Mouse (Mus musculus): Measurements from ENCODE around the gene Pik3c2a. TPM values are rescaled to one million over a fixed set of nuclear protein-coding genes. Genes with fewer than 3 reads are reported as not detected.

Pik3c2a gene
- polyA plus RNA-seq, 1 experiment from 2014 or later: 8.9 TPM

DNA sequence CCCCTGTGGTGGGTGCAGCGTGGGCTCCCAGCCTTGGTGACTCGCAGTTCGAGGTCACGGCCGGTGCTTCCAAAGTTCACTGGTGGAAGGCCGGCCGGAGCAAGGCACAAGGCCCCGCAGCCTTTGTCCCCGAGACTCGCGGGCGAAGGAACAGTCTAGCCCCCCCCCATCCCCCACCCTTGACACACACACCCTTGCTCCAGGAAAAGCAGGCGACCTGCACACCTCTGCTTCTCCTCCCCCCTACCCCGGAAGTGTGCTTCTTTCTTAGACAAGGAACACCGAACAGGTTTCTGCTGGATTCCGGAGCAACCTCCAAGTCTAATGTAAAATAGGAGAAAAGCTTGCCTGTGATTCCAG is 134.6 kb downstream of the Pik3c2a start:
- H3K27ac ChIP-seq: no peak overlapping the region
- peaks cover 31% of the 10 kb centered on the region for H3K4me1 ChIP-seq
- WGBS (ENCODE audit: insufficient replicate concordance): under 1% methylated on average over 16 of the region's 16 CpGs
- no peaks in the 10 kb centered on the region for H3K36me3 ChIP-seq
- peak overlapping the region; percentile 100 for H3K4me2 ChIP-seq
- peaks cover 28% of the 10 kb centered on the region for H3K27me3 ChIP-seq (replicated peaks)
- peak; percentile 31 for ATAC-seq
- H3K9me3 ChIP-seq (replicated peaks): no peaks in the 10 kb centered on the region
- peak overlapping the region; percentile 73 for H3K4me3 ChIP-seq
- peak overlapping the region; percentile 69 for H3K9ac ChIP-seq

DNA sequence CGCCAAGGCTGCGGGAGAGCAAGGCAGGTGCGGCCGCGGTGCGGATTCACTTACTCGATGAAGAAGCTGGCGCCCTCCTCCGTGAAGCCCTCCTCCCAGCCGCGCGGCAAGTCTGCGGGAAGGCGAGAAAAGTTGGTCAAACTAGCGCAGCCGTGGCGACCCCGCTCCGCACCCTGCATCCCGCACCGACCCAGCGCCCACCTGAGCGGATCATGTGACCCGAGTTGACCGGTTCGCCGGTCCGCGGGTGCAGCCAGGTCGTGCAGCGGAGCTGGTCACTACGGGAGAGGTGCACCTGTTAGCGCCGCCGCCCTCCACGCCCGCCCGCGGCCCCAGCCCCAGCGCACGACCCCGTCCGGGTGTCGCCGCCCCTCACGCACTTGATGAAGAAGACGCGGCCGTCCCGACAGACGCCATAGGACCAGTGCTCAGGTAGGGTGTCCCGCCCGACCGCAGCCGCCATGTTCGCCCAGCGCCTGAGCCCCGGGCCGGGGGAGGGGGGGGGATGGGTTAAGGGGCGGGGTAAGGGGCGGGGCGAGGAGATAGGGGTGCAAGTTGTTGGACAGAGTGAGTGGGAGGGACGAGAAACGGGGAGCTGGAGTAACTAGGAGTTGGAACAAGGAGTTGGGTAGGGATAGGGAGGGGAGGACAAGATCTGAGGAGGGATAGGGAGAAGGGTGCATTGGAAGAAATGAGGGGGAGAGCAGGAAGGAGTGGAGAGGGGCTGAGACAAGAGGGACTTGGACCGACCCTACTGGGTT is 135.2 kb downstream of the Pik3c2a start, which contains the start of gene Plekha7:
Gene Plekha7, minus strand, starts transcription at position 506 of the 761 bp plus-strand sequence.
- under 1% methylated on average over 65 of the region's 65 CpGs for WGBS (ENCODE audit: insufficient replicate concordance)
- peaks cover 28% of the 10 kb centered on the region for H3K27me3 ChIP-seq (replicated peaks)

GRCm38 (mm10) chr7:116307099-116307870 is 136.0 kb downstream of the Pik3c2a start:
- Histone ChIP-seq H3K36me3 (no peaks in the 10 kb centered on the region), H3K4me2 (peak overlapping the region; percentile 100), H3K9me3 (replicated peaks) (no peaks in the 10 kb centered on the region), H3K4me1 (peaks cover 31% of the 10 kb centered on the region), H3K4me3 (peak overlapping the region; percentile 73), H3K27ac (0 out of 2 replicates have a peak overlapping the region, but pooled peaks have one; percentile 30), H3K27me3 (replicated peaks) (peaks cover 28% of the 10 kb centered on the region), H3K9ac (peak overlapping the region; percentile 69)
- peak; percentile 63 for ATAC-seq
- under 1% methylated on average over 63 of the region's 63 CpGs for WGBS (ENCODE audit: insufficient replicate concordance)

More for the DNA sequence above, 135.2 kb downstream of the Pik3c2a start, which contains the start of gene Plekha7:
- H3K27ac ChIP-seq: peak within 1 kb of the TSS; percentile 30; the same call in 1 of the 2 replicates
- peaks cover 31% of the 10 kb centered on the region for H3K4me1 ChIP-seq
- peak within 1 kb of the TSS; percentile 100 for H3K4me2 ChIP-seq
- peak within 1 kb of the TSS; percentile 73 for H3K4me3 ChIP-seq
- H3K9me3 ChIP-seq (replicated peaks): no peaks in the 10 kb centered on the region
- H3K9ac ChIP-seq: peak within 1 kb of the TSS; percentile 69
- H3K36me3 ChIP-seq: no peaks in the 10 kb centered on the region
- ATAC-seq: peak; percentile 75

GRCm38 (mm10) chr7:116306601-116307000 is 136.6 kb downstream of the Pik3c2a start:
- 15% methylated on average over 5 of the region's 5 CpGs for WGBS (ENCODE audit: insufficient replicate concordance)
- H3K9me3 ChIP-seq (replicated peaks): no peaks in the 10 kb centered on the region
- no peak overlapping the region for H3K27ac ChIP-seq
- H3K4me3 ChIP-seq: peak overlapping the region; percentile 73
- no peak overlapping the region for H3K9ac ChIP-seq
- ATAC-seq: no peak
- peaks cover 28% of the 10 kb centered on the region for H3K27me3 ChIP-seq (replicated peaks)
- no peaks in the 10 kb centered on the region for H3K36me3 ChIP-seq
- peak overlapping the region; percentile 100 for H3K4me2 ChIP-seq
- peaks cover 31% of the 10 kb centered on the region for H3K4me1 ChIP-seq

- Histone ChIP-seq H3K4me1 (peaks cover 6% of the 10 kb centered on the region; the same call in 1 of the 2 replicates), H3K27me3 (replicated peaks) (peaks cover 13% of the 10 kb centered on the region), H3K4me3 (no peak overlapping the region), H3K9ac (no peak overlapping the region), H3K36me3 (no peaks in the 10 kb centered on the region), H3K27ac (no peak overlapping the region), H3K9me3 (replicated peaks) (no peaks in the 10 kb centered on the region), H3K4me2 (no peak overlapping the region)
- 76% methylated on average over 5 of the region's 5 CpGs for WGBS (ENCODE audit: insufficient replicate concordance)
- ATAC-seq: no peak
These were observed 141.5 kb downstream of the Pik3c2a start for GRCm38 (mm10) chr7:116301661-116302311.

GRCm38 (mm10) chr7:116301144-116301543 is 142.1 kb downstream of the Pik3c2a start:
- no peak overlapping the region for H3K4me2 ChIP-seq
- no peak overlapping the region for H3K4me3 ChIP-seq
- no peak for ATAC-seq
- H3K27ac ChIP-seq: no peak overlapping the region
- peaks cover 6% of the 10 kb centered on the region for H3K27me3 ChIP-seq (replicated peaks)
- H3K9me3 ChIP-seq (replicated peaks): no peaks in the 10 kb centered on the region
- no peak overlapping the region for H3K9ac ChIP-seq
- 0 out of 2 replicates have a peak, but pooled peaks cover 4% of the 10 kb centered on the region for H3K4me1 ChIP-seq
- no peaks in the 10 kb centered on the region for H3K36me3 ChIP-seq
- 56% methylated on average over 4 of the region's 4 CpGs for WGBS (ENCODE audit: insufficient replicate concordance)

- H3K36me3 ChIP-seq: no peaks in the 10 kb centered on the region
- 75% methylated on average over 2 of the region's 2 CpGs for WGBS (ENCODE audit: insufficient replicate concordance)
- peaks cover 12% of the 10 kb centered on the region; the same call in 1 of the 2 replicates for H3K4me1 ChIP-seq
- H3K9ac ChIP-seq: no peak overlapping the region
- H3K4me2 ChIP-seq: no peak overlapping the region
- no peaks in the 10 kb centered on the region for H3K9me3 ChIP-seq (replicated peaks)
- no peak overlapping the region for H3K27ac ChIP-seq
- H3K27me3 ChIP-seq (replicated peaks): no peaks in the 10 kb centered on the region
- ATAC-seq: no peak
- H3K4me3 ChIP-seq: no peak overlapping the region
These were observed 144.4 kb downstream of the Pik3c2a start for GRCm38 (mm10) chr7:116298851-116299250.

DNA sequence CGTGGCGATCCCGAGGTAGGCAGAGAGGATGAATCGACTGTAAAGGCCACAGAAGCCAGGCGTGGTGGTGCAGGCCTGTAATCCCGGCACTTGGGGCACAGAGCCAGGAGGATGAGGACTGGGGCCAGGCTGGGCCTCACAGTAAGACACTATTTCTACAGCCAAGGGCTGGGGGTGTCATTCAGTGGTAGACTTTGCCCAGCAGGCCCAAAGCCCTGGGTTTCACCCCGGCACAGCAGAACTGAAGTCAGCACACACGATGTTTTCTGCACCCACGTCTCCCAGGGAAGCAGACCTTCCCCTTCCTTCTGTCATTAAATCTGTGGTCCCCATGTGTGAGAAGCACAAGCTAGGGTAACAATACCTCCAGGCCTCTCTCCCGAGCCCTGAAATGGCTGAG is 144.9 kb downstream of the Pik3c2a start:
- Histone ChIP-seq H3K4me3 (no peak overlapping the region), H3K36me3 (no peaks in the 10 kb centered on the region), H3K27ac (no peak overlapping the region), H3K4me2 (no peak overlapping the region), H3K4me1 (peaks cover 12% of the 10 kb centered on the region; the same call in 1 of the 2 replicates), H3K9ac (no peak overlapping the region), H3K9me3 (replicated peaks) (no peaks in the 10 kb centered on the region), H3K27me3 (replicated peaks) (no peaks in the 10 kb centered on the region)
- 68% methylated on average over 10 of the region's 10 CpGs for WGBS (ENCODE audit: insufficient replicate concordance)
- no peak for ATAC-seq

DNA sequence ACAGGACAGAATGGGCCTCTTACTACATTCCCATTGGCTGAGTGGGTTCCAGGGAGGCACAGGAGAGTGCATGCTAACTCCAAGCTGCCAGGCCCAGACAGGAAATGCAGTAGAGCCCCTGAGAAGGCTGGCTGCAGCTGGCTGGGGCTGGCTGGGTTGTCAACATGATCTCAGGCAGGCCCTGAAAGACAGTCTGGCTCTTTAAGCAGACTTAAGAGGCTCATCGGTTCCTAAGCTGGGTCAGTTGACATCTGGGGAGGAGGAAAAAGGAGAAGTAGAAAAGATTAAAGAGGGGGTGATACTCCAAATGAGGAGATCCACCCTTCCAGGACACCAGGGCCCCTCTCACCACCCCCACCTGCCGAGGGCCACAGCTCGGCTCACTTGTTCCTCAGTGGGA is 148.3 kb downstream of the Pik3c2a start:
- no peak overlapping the region for H3K9ac ChIP-seq
- no peak for ATAC-seq
- H3K9me3 ChIP-seq (replicated peaks): no peaks in the 10 kb centered on the region
- peaks cover 8% of the 10 kb centered on the region; the same call in 1 of the 2 replicates for H3K4me1 ChIP-seq
- H3K36me3 ChIP-seq: no peaks in the 10 kb centered on the region
- H3K4me3 ChIP-seq: no peak overlapping the region
- no peak overlapping the region for H3K27ac ChIP-seq
- WGBS (ENCODE audit: insufficient replicate concordance): 23% methylated on average over 3 of the region's 3 CpGs
- no peaks in the 10 kb centered on the region for H3K27me3 ChIP-seq (replicated peaks)
- H3K4me2 ChIP-seq: no peak overlapping the region

DNA sequence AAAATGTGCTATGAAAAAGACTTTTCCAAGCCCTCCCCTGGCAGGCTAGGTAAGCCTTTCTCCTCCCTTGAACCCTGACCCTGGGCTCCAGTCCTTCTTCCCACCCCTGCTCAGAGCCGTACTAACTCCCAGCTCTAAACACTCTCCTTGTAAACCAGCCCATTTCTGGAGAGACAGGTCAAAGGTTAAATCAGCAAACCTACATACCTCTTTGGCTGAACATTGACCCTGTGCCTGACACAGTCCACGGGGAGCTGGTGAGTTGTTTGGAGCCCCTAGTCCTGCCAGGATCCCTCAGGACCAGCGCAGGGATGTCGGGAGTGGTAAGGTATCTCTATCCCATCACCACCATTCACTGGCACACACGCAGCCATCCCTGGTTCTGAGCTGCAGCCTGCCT is 150.9 kb downstream of the Pik3c2a start:
- Histone ChIP-seq H3K9me3 (replicated peaks) (no peaks in the 10 kb centered on the region), H3K9ac (no peak overlapping the region), H3K36me3 (no peaks in the 10 kb centered on the region), H3K27ac (peak overlapping the region; percentile 39; the same call in 1 of the 2 replicates), H3K4me1 (peaks cover 30% of the 10 kb centered on the region), H3K4me2 (0 out of 2 replicates have a peak overlapping the region, but pooled peaks have one; percentile 12), H3K27me3 (replicated peaks) (no peaks in the 10 kb centered on the region), H3K4me3 (no peak overlapping the region)
- peak; percentile 34; the same call in 1 of the 2 replicates for ATAC-seq
- WGBS (ENCODE audit: insufficient replicate concordance): 63% methylated on average over 5 of the region's 5 CpGs

GRCm38 (mm10) chr7:116290559-116290958 is 152.7 kb downstream of the Pik3c2a start:
- Histone ChIP-seq H3K27ac (0 out of 2 replicates have a peak overlapping the region, but pooled peaks have one; percentile 41), H3K4me3 (no peak overlapping the region), H3K4me1 (peaks cover 48% of the 10 kb centered on the region), H3K9ac (no peak overlapping the region), H3K9me3 (replicated peaks) (no peaks in the 10 kb centered on the region), H3K27me3 (replicated peaks) (no peaks in the 10 kb centered on the region), H3K36me3 (no peaks in the 10 kb centered on the region), H3K4me2 (no peak overlapping the region)
- WGBS (ENCODE audit: insufficient replicate concordance): 56% methylated on average over 1 of the region's 1 CpGs
- no peak for ATAC-seq

All from liver, embryonic 12.5 days (tissue).